Mouse (Mus musculus) left cerebral cortex, adult 9 months (tissue): ENCODE measurements around the gene Vps37b.

Source experiments
- DNase-seq, 2 experiments: peaks; one replicate each; pipeline ENCODE4 v3.0.0; 2022; ENCODE audit warnings: low spot score in 2 of 2

Gene Vps37b

DNA sequence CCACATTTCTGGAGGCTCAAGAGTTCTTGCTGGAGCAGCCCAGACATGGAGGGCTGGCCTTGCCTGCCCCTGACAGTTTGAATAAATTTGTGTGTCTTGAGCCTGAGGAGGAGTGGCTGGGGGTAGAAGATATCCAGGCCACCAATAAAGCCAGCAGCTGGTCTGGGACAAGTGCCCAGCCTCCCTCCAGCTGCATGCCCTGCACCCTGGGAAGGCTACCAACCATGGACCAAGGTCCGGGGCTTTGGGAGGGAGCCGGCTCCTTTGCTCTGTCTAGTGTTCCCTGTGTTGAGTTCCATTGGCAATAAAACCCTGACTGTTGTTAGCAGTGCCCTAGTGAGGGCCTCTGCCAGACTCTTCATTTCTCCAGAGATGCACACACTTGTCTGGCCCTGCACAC lies 29.2 kb downstream of the Vps37b start:
- DNase-seq, result peak in 1 of 2 experiments; percentile 57

DNA sequence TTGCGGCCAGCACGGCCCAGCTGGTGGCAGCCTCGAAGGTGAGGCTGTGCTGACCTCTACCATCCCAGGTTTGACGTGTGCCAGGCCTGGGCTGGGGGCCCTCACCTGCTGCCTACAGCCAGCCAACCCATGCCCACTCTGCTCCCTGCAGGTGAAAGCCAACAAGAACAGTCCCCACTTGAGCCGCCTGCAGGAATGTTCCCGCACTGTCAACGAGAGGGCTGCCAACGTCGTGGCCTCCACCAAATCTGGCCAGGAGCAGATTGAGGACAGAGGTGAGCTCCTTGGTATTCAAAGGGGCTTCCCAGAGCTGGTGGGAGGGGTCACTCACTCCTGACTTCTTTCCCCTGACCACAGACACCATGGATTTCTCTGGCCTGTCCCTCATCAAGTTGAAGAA lies 30.8 kb downstream of the Vps37b start:
- no peak for DNase-seq

- peak in 1 of 2 experiments; percentile 94 for DNase-seq
Measured at GRCm38 (mm10) chr5:124000824-124001223, 31.2 kb downstream of the Vps37b start.

GRCm38 (mm10) chr5:123998370-123998769 lies 33.7 kb downstream of the Vps37b start:
- no peak for DNase-seq

DNA sequence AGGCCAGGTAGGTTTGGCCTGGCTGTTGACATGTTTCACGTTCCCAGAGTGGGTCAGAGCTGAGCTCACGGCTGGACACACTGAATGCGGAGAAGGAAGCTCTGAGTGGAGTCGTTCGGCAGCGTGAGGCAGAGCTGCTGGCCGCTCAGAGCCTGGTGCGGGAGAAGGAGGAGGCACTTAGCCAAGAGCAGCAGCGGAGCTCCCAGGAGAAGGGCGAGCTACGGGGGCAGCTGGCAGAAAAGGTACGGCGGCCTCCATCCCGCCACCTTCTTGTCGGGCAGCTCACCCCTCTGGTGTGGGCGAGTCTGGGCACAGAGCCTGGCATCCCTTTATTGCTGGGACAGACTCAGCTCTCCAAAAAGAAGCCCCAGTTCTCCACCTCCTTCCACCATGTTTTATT lies 34.3 kb downstream of the Vps37b start:
- peak in 1 of 2 experiments; percentile 65 for DNase-seq

DNA sequence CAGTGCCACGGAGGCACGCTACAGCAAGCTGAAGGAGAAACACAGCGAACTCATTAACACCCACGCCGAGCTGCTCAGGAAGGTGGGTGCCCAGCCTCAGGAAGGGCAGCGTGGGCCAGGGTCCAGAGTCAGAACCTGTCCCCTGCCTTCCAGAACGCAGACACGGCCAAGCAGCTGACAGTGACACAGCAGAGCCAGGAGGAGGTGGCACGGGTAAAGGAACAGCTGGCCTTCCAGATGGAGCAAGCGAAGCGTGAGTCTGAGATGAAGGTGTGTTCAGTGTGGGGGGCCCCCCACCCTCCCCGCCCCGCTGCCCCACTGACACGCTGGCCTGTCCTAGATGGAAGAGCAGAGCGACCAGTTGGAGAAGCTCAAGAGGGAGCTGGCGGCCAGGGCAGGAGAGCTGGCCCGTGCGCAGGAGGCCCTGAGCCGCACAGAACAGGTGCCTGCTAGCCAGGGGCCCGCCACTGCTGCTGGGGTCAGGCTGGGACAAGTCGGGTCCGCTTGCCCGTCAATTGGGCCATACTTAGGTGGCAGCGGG lies 34.8 kb downstream of the Vps37b start:
- DNase-seq, result no peak

- DNase-seq, result no peak
Measured at GRCm38 (mm10) chr5:123996695-123997094, 35.4 kb downstream of the Vps37b start.

DNA sequence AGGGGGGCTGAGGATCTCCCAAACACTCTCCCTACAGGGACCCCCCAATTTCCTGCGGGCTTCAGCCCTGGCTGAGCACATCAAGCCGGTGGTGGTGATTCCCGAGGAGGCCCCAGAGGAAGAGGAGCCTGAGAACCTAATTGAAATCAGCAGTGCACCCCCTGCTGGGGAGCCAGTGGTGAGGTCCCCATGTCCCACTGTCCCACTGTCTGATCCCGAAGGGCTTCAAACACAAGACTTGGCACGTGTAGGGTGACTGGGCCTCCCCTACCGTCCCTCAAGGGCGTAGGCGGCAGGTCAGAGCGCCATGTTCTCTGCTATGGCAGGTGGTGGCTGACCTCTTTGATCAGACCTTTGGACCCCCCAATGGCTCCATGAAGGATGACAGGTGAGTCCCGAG lies 35.9 kb downstream of the Vps37b start:
- no peak for DNase-seq

- no peak for DNase-seq
Measured at GRCm38 (mm10) chr5:123995388-123995787, 36.7 kb downstream of the Vps37b start.

GRCm38 (mm10) chr5:123994468-123994867 lies 37.6 kb downstream of the Vps37b start:
- no peak for DNase-seq

DNA sequence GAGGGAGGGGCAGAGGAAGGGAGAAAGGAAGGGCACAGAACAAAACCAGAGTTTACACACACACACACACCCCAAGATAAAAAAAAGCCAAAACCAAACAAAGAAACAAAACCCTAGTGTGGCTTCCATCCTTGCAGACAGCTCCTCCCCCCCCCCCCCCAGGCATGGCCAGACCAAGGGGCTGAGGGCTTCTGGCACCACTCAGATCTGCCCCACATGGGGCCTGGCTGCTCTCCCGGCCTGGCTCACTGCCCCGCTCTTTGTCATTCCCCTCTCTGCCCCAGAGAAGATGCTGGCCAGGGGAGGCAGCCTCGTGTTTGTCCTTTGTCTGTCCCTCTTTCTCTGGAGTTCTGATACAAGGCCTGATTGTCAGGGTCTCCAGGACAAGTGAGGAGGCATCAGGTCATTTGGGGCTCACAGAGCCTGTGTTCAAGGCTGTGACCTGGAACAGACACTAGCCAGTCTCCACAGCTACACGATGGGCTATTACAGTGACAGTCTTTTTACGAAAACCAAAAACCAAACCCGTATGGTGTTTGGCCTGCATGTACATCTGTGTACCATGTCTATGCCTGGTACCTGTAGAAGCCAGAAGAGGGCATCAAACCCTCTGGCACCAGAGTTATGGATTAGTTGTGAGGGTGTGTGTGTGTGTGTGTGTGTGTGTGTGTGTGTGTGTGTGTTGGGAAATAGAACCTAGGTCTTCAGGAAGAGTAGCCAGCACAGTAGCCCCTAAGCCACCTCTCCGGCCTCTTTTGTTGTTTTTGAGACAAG lies 38.6 kb downstream of the Vps37b start:
- DNase-seq, result peak in 1 of 2 experiments; percentile 85

GRCm38 (mm10) chr5:123992794-123993193 lies 39.3 kb downstream of the Vps37b start:
- peak in 1 of 2 experiments; percentile 91 for DNase-seq

- no peak for DNase-seq
Measured at GRCm38 (mm10) chr5:123992193-123992637, 39.9 kb downstream of the Vps37b start.

DNA sequence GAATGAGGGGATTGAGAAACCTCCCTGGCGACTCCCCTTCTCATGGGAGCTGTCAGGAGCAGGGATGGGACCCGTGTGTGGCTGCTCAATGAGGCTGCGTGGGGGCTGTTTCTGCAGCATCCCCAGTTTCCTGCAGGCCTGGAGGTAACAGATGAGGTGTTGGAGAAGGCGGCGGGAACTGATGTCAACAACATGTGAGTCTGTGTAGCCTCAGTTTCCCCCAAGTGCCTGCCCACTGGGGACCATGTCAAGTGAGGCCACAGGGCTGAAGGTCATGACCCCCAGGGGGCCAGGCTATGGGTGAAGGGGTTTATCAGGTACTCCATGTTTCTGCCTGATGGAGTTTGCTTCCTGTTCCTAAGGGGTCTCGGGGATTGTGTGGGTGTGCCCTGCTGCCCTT lies 40.7 kb downstream of the Vps37b start:
- DNase-seq, result no peak

DNA sequence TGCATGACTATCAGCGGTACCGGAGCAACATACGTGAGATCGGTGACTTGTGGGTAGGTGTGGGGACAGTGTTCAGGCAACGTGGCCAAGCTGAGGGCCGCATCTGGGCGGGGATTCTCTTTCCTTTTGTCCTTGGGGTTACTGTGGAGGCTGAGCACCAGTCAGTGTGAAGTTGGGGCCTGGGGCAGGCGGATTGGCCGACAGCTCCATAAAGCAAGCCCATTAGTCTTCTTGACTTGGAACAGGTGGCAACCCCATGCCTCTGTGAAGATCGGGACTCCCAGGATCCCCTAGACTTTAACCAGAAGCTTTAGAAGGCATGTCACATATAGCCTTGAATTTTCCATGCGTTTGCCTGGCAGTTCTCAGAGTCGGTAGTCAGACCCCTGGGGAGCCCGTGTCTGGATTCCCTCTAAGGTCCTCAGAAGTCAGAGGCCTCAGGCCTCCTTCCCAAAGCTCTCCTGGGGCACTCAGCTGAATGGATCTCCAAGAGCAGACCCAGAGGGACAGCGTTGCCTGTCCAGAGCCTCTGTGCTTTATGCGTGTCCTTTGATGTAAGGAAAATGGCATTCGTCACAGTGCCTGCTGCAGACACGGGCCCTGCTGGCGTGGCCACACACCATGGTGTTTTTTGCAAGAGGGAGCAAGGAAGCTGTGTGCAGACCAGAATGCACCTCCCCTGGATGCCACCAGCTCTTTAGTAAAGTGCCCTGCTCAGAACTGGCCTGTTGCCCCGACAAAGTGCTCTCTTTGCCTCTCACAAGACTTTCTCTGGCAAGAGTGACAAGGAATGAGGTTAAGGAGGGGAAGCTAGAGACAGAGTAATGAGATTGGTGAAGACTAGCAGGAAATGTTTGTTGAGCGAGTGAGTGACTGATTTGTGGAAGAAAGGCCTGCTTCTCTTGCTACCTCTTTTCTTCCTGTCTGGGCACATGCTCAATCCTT lies 41.9 kb downstream of the Vps37b start:
- DNase-seq, result no peak

DNA sequence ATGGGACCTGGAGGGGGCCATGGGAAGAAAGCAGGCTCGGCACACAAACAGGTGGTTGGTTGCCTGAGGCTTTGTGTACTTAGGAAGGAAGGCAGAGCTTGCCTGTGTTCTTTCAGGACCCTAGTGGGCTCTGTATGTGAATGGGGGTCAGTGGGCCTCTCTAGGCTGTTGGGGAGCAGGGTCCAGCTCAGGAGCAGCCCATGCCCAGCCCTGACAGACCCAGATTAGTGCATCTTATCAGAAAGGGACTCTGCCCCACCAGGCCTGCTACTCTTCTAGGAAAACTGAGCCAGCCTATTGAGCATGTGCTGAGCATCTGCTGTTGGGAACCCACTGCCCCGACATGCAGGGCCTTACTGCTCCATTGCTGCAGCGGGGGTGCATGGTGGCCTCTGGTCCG lies 44.6 kb downstream of the Vps37b start:
- DNase-seq, result no peak

DNA sequence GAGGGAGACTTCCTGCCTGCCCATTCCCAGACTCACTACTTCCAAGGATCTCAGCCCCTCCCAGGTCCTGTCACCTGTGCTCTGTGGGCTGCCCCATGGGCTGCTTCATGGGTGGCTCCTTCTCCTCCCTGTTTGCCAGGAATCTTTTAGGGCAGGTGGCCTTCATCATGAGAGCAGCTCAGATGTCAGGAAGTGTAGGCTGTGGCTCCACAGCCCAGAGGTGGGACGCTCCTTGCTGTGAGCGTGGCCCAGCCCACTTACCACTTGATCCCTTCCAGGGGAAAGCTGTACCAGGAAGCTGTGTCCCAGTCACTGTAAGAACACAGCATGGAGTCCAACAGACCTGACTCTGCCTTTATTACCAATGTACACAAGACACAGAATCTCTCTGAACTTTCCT lies 45.1 kb downstream of the Vps37b start:
- DNase-seq, result no peak

GRCm38 (mm10) chr5:123985434-123985833 lies 46.6 kb downstream of the Vps37b start:
- no peak for DNase-seq

- no peak for DNase-seq
Measured at GRCm38 (mm10) chr5:123982838-123983237, 49.2 kb downstream of the Vps37b start.

GRCm38 (mm10) chr5:123981250-123981554 lies 50.9 kb downstream of the Vps37b start:
- no peak for DNase-seq

DNA sequence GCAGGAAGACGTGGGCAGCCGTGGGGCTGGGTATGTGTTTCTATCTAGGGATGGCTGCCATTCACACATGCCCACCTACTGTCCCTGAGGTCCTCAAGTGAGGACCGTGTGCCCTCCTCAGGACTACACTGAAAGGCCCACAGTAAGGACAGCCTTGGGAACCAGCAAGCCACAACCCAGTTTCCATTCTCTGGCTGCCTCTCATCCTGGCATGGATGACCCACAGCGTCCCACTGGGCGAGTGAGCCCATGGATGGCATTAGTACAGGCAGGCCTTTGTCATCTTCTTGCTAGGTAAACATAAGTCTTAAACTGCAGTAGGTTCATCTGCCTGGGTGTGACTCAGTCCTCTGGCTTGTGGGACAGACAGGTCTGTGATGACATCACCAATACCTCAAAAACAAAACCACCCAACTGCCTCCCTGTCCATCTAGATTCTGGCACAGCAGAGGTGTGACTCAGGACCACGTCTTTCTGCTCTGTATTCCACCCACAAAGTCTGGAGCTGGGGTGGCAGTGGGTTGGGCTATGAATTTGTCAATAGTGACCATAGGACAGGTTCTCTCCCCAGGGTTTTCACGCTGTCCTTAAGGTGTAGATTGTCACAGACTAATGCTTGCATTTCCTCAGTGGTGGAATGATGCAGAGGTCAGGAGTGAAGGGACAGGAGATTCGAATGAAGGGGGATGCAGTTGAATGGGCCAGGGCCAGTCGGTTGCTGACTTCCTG lies 51.4 kb downstream of the Vps37b start:
- DNase-seq, result no peak

DNA sequence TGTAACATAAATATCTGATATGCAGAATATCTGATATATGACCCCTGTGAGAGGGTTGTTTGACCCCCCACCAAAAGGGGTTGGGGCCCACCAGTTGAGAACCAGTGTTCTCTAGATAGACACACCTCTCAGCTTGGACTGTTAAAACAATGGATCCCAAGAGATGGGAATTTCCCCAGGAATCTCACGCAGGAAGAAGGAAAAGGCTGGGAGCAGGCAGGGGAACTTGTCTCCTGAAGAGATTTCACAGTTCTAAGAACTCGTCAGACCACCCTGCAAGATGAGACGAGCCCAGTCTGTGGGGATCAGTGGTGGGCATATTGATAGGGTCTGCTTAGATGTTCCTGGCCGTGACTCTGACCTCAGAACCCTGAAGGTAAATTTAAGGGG lies 52.1 kb downstream of the Vps37b start:
- DNase-seq, result no peak
